Mouse (Mus musculus) layer of hippocampus, adult 18-20 months (tissue): ENCODE measurements around the gene Nfia. TPM values are rescaled to one million over a fixed set of nuclear protein-coding genes. Genes with fewer than 3 reads are reported as not detected.

Source experiments
- DNase-seq, 2 experiments: peaks; one replicate each; pipeline ENCODE4 v3.0.0; 2022; ENCODE audit warnings: low spot score in 2 of 2
- total RNA-seq, 2 experiments: library from RNA; stranded (reverse); gene quantifications; 2 replicates each; pipeline ENCODE4 v1.2.3; 2021

Nfia gene
- total RNA-seq, 2 experiments from 2014 or later: 94.5 to 95.9 TPM

DNA sequence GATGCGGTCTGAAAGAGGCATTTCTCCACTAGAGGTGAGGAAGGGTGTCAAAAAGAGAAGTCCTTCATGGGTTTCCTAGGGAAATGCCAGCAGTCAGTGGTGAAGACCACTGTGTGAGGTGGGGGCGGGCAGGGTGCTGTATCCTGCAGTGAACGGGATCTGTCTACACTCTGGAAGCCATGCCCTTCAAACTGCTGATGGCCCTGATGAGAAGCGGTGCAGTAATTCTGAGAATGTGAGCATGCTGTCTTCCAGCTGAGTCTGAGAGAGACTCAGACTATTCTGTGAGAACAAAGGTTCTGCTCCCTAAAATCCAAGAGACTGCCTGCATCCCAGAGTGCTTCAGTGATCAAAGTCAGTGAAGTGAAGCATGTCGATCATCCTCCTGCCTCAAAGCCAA is 216.2 kb downstream of the Nfia start:
- no peak for DNase-seq

DNA sequence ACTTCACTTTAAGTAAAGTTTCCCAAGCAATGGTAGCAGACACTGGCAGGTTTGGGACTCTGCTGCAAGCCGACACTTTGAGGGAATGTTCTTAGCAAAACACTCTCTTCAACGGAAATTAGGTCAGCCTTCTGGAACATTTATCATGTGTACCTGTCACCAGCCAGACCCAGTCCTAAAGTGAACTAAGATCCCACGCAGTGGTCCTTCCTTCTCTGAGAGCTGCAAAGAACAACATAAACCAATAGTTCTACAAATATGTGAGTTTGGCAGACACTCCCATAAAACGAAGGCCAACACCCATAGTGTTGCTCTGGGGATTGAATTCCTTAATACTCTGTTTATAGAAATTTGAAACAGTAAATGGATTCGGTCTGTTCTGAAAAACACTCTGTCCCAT is 217.9 kb downstream of the Nfia start:
- no peak for DNase-seq

DNA sequence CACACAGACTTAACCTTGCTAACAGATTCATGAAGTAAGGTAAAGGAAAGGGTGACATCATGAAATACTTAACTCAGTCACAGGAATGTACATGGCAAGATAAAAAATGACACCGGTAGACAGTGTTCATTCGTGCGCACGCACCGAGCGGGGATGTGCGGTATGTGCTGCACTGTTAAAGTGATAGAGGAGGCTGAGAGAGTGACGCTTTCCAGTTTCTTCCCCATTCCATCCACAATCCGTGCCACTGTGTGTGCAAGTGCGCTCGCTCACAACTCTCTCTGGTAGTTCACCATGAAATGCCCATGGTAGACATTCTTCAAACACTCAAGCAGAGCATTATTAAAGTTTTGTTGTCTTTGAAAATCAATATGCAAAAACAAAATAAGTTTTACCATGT is 218.9 kb downstream of the Nfia start:
- DNase-seq: no peak

DNA sequence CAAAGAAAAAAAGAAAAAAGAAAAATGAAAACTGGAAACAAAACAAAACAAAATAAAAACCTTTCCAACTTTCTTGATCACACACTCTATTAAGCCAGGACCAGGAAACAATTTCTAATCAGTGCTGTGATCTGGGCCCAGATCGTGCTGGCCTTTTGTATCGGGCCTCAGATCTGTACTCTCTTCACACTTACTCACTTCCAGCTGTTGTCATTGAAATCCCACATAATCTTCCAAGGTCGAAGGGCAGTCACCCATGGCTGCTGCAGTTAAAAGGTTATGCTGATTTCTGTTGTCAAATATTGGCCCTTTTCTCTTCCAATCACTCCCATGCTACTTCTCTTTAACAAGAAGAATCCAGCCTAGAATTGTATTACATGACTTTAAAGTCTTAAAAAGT is 219.3 kb downstream of the Nfia start:
- no peak for DNase-seq

DNA sequence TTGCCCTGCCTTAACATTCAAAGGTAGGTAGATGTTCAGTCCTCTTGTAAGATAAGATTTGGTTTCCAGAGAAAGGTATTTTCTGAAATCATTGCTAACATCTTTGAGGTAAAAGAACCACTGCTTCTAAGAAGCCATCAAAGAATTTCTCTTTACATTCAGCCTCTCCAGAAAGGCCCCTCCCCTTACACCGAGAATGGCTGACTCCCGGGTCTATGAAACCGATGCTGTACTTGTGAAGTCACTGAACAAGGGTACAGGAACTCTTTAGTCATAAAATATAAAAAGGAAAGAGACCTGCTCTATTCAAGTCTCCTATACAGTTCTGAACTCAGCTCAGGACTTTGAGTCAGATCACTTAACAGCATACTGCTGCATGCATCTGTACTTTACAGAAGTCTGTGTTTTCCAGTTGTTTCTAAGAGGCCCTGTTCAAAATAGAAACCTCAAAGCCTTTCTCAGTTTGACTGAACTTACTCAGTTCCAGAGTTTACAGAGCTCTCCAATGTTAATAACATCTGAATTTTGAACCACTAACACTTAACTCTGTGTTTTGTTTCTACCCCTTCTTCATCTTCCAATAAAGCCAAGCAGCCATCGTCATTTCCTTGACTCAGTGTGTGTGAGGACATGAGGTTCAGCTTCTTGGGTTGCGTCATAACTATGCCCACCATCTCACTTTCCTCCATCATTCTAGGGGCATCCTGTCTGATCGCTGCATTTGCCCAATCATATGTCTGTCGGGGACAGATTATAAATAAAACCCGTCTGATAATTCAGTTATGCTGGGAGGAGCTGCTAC is 223.6 kb downstream of the Nfia start:
- DNase-seq: no peak

DNA sequence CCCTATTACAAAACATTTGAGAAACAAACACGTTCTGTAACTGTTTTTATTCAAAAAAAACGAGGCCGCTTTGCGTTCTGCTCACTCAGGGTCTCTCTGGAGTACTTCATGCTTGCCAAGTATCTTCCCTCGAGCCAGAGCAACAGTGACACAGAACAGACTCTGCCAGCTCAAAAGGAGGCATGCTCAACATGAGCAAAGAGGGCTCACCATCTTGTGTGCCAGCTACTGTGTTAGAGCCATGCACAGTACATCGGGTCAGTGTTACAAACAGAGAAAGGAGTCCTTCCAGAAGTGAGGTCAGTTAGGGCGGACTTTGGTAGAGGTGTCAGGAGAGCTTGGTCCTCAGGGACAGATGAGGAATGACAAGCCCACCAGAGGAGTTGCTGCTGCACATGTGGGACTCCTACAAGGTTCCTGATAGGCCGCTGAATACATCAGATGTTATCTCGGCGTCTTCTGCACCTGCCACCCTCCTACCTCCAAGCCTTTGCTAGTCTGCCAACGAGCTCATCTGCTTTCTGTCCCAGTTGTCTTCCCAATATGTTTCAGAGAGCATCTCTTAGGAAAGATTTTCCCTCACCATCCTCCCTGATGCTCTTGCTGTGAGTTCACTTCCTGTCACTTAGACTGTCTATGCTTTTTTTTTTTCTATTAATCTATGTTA is 224.8 kb downstream of the Nfia start:
- peak; percentile 27 to 76 for DNase-seq

DNA sequence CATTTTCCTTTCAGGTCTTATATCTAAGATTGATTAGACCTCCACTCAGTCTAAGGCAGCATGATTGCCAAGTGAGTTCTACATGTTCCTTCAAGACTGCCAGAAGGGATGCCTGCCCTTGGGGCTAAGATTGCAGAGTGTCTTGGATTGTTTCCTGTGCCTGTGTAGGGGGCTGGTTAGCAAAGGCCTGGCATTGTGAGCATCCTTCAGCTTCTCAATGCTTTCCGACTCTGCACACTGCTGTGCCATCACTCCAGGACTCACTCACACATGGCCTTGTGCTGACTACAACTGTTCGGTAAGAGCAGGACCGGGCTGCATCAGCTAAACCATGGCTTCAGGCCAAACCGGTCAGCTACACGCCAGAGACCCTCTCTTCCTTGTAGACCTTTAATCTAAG is 229.7 kb downstream of the Nfia start:
- DNase-seq: no peak

DNA sequence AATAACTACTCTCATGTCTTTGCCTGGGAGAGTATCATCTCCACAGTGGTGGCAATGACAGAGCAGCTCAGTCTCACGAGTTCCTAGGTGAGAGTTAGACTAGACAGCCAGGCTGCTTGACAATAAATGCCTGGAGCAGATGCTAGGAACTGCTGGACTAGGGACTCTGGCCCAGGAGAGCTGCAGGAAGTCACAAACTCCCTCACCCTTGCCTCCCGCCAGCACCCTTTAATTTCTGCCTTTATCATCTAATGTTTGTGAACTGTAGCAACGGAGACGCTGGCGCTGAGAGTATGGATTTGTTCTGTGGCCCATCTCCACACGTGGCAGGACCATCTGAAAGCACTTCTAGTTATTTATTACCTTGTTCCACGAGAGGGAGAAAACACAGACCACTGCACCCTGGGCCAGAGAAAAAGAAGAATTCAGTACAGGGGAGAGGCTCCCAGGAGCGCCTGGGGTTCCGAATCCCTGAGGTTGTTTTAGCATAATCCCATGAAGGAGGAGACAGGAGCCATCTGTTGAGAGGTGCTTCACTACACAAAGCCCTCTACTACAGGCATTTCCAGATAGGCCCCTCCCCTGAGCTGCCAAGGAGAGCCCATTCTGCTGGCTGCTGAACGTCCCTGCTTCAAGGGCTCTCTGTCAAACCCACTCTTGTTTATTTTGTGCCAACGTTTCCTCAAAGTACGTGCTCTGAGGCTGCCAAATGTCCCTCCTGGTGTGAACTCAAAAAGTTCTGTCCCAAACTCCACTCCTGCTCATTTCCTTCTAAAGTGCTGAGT is 231.0 kb downstream of the Nfia start:
- no peak for DNase-seq

DNA sequence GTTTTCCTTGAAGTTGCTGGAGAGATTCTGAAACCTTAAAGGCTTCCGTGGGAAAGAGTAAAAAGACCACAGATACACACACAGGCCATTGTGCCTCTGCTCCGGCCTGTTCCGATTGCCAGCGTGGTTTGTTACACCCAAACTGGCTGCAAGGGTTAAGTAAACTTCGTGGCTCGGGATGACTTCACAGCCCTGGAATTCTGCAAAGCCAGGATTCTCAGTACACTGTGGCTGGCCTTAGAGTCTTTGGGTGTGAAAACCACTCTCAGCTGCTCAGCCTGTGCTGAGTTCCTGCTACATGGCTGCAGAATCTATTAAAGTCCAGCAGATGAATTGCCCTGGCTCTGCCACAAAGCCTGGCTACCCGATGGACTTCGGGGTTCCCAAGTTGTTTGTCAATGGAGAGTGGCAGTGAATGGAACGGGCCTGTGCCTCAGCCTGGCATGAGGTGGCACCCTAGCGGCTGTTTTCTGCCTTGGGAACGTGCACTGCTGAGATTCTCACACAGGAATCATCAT is 231.6 kb downstream of the Nfia start:
- DNase-seq: peak; percentile 50 to 82

DNA sequence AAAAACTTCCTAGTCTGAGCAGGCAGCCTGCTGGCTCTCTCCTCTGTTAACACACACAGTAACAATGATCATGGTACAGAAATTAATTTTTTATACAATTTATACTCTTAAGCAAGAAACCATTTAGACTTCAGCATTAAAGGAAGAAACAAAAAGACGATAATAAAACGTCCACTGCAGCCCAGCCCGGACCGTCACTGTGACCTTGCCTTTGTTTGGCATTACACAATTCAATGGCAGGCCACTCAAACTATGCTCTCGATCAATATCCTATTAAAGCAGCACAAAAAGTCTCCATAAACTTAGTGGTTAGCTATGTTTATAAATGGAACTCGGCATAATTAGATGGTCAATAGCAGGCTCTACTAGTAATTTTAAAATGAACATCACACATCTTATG is 232.5 kb downstream of the Nfia start:
- DNase-seq: no peak

DNA sequence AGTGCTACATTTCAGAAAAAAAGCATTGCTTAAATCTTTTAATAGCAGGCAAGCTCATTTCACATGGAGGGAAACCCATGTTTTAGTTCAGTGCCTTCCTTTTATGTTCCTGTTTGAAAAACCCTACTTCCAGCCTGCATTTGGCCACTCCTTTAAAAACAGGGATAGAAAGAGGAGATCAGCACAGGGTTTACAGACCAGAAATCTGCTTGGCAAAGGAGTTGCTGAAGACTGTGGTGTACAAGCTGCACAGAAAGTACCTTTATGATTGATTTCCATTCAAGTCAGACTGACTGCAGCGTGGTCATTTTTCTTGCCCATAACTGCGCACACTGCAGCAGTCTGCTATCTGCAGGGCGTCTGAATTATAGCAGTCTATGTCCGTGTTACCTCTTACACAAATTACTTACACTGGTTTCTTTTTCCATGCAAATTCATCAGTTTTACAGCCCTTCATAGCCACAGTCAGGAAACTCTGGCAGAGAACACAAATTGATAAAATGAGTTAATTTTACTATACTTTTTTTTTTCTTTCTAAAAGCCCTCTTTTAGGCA is 236.4 kb downstream of the Nfia start:
- no peak for DNase-seq

DNA sequence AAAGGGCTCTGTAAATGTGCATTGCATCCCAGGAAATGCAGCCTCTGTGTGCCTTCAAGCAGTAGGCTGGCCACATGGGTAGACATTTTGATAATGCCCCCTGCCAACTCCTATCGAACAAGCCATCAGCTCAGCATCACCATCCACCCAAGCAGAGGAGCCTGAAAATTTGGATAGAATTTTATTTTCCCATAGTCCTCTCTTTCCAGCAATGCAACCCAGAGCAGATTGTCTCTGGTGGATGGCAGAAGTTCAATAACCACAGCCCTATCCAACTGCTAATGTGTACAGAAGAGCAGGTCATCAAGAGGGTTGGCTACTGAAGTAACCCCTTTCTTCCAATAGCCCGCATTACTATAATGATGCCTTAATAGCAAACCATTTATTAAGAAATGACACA is 237.4 kb downstream of the Nfia start:
- DNase-seq: peak in 1 of 2 experiments; percentile 39

DNA sequence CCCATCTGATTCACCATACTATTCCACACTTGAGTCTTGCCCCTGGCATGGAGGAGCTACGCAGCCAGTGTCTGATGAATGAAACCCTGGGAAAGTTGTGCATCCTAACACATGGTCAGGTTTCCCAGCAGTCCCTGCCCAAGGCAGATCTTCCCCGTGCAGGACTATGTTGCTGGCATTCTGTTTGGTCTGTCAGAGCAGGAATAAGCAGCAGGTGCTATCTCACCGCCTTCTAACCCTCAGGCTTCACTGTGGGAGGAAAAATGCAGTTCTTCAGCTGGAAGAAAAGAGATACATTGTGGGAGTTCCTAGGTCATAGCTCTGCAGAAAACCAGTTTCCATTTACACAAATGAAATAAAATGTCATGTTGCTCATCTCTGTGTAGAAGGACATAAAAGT is 247.3 kb downstream of the Nfia start:
- no peak for DNase-seq

DNA sequence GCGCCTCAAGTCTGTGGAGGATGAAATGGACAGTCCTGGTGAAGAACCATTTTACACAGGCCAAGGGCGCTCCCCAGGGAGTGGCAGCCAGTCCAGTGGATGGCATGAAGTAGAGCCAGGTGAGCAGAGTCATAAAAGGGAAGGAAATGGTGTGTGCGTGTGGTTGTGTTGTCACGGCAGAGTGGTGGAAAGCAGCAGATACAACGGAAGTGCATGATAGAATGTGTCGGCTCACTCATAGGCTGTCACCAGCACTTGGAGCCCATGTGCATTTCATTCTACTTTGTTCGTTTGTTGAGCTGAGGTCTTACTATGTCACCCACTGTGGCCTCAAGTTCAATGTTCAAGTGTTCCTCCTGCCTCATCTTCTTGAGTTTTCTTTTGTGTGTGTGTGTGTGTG is 248.3 kb downstream of the Nfia start:
- no peak for DNase-seq

DNA sequence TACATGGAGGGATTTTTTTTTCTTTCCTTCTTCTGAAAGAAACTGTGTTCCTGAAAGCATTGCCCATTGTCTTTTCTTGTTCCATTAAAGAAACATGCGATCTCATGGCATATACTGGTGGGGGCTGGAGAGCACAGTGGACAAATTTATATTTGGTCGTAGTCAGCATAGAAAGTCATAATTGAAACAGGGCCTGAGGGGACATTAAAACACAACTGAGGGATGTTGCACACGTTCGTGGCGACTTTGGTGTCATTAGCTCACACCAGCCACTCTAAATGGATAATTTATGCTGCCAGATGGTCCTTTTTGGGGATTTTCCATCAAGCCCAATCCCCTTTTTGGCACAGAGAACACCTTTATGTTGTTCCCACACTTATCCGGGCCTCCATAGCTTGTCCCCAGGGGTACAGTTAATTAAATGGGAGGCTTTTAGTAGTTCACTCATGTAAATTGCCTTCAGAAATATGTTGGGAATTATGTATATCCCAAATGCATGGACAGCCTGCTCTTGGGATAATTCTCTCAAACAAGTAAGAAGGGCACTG is 250.8 kb downstream of the Nfia start:
- no peak for DNase-seq

DNA sequence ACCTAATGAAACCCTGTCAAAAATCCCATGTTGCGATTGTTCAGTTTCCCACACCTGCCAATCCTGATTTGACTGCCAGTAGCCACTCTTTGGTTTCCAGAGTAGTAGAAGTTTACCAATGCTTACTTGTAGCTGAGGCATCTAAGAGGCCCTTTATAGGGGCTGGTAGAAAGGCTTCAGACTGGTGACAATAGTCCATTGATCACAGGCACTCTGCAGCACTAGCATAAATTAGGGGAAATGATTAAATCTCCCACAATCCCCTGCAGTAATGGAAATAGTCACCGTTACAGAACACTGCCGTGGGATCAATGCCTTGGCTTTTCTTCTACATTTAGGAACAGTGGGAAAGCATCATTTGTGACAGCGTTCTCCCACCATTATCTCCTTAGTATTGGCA is 254.9 kb downstream of the Nfia start:
- DNase-seq: no peak

DNA sequence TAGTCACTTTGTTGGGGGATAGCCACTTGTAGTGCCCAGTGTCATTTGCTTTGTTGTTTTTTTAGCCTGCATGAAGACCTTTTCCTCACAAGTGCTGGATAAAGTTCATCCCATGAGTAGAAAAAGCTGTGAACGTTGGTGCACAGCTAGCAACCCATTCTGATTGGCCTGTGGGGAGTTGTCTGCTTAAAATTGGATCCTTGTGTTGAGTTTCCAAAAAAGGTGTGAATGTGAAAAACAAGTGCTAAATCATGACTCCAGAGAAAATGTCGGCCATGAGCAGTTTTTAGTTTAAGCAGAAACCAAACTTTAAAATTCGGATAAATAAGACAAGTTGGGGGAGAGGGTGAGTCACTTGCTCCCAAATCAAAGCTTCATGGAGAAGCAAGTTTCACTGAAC is 259.3 kb downstream of the Nfia start:
- no peak for DNase-seq

DNA sequence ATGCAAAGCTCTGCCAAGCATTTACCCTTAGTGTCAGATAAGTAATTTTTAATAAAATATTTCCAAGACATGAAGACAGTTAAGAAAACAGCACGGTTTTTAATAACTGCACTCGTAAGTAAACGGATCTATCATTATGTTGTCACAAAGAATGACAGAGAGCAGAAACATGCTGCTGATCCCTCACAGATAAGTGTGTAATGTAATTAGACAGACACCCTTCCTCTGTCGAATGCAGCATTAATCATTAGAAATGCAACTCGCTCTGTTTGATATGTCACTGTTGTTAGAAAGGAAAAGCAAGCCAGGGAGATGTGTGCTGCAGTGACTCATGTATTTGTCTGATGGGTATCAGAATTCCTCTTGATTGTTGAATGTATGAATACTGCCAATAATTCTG is 259.8 kb downstream of the Nfia start:
- DNase-seq: no peak

DNA sequence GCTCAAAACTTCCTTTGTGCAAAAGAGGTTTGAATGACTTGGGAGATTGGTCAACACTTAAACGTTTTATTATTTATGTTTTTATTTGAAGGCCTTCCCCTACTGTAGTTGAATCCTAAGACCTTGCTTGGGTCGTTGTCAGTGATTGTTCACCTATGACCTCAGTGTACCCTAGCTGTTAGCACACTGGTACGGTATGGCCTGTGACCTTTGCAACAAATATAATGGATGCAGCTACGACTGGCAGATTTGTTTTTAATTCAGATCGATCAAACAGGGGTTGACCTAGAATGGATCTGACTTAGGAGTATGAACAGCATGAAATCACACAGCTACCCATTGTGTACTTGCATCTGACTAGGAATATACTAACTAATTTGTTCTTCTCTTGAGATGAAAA is 266.6 kb downstream of the Nfia start:
- no peak for DNase-seq

DNA sequence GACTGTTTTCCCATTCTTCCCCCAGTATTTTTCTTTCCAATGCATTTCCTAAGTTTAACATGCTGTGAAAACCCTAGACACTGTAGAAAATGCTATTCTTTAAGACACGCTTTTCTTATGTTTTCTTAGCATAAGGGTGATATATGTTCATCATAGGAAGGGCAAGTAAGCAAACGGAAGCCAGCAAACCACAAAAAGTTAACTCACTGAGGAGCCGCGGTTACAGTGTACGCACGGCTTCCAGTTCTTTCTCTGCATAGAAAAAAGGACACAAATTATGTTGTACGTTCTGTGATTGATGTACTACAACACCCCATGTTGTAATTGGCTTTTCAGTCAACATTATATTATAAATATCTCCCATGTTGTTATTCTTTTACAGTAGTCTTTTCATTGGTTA is 267.6 kb downstream of the Nfia start:
- no peak for DNase-seq

DNA sequence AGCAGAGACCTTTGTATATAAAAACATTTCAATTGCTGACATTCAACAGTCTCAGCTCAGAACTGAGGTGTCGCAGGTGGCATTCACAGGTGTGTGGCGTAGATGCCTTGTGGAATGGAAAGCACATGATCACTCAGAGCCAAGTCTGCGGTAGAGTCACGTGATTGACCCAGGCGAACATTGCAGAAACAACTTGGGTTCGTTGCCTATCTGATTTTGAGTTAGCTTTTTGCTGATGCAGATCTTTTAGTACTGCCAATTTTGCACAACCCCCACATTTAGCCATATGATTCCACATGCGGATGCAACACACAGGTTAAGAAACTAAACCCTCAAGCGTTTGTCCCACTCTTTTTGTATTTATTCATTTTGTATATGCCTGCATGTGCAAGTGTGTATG is 272.1 kb downstream of the Nfia start:
- no peak for DNase-seq
